Mouse (Mus musculus) stomach, postnatal 0 days (tissue): ENCODE measurements around the gene Mep1a. TPM values are rescaled to one million over a fixed set of nuclear protein-coding genes. Genes with fewer than 3 reads are reported as not detected.

Experiments
- ATAC-seq: fragments of 200-750 bp; cut with Nextera tagmentation; 2 replicates; pipeline ENCODE4 v1.8.0; 2017; ENCODE audit not compliant: low FRiP score, low TSS enrichment
- DNase-seq: peaks from one replicate; pipeline ENCODE4 v3.0.0-alpha.2; 2016; ENCODE audit warnings: low spot score
- H3K27ac ChIP-seq: fragments of 300-500 bp; sonication (generic); replicated peaks from 2 replicates; pipeline ENCODE4 v1.5.1; 2014; ENCODE audit warnings: mild to moderate bottlenecking, control low read depth
- H3K27me3 ChIP-seq: fragments of 300-500 bp; sonication (generic); 2 replicates; pipeline ENCODE4 v1.6.1; 2014; ENCODE audit warnings: low read length; ENCODE audit not compliant: control insufficient read depth, insufficient read depth
- H3K36me3 ChIP-seq: fragments of 300-500 bp; sonication (generic); 2 replicates; pipeline ENCODE4 v1.6.1; 2014; ENCODE audit warnings: low read length, mixed read lengths; ENCODE audit not compliant: control insufficient read depth, insufficient read depth
- H3K4me1 ChIP-seq: fragments of 300-500 bp; sonication (generic); replicated peaks from 2 replicates; pipeline ENCODE4 v1.6.1; 2014; ENCODE audit warnings: antibody characterized with exemption; ENCODE audit not compliant: control insufficient read depth, insufficient read depth
- H3K4me2 ChIP-seq: fragments of 300-500 bp; sonication (generic); replicated peaks from 2 replicates; pipeline ENCODE4 v1.6.1; 2014; ENCODE audit warnings: low read depth, mild to moderate bottlenecking, control low read depth, moderate library complexity
- H3K4me3 ChIP-seq: fragments of 300-500 bp; sonication (generic); 2 replicates; pipeline ENCODE4 v1.5.1; 2014; ENCODE audit warnings: low read depth, low read length, control low read depth
- H3K9ac ChIP-seq: fragments of 300-500 bp; sonication (generic); 2 replicates; pipeline ENCODE4 v1.6.1; 2014; ENCODE audit warnings: mild to moderate bottlenecking, low read length, control low read depth, mixed read lengths
- H3K9me3 ChIP-seq: fragments of 300-500 bp; sonication (generic); 2 replicates; pipeline ENCODE4 v1.6.1; 2016; ENCODE audit warnings: low read length; ENCODE audit not compliant: control insufficient read depth
- CTCF ChIP-seq: IDR thresholded peaks from 2 replicates; pipeline ENCODE4 v1.5.1; 2016; ENCODE audit warnings: antibody characterized with exemption, low read depth, mild to moderate bottlenecking, moderate library complexity
- EP300 ChIP-seq: optimal IDR thresholded peaks from 2 replicates; pipeline ENCODE3; 2016; ENCODE audit warnings: antibody characterized with exemption
- WGBS: fragments of 180-500 bp; shearing (Covaris S2); extraction: QIAGEN DNeasy Blood & Tissue Kit; methylation state at CpG from one replicate; pipeline ENCODE4 v1.1.7; 2014; 5-methylcytosine and 5-hydroxymethylcytosine counted together
- polyA plus RNA-seq: library from polyadenylated mRNA; unstranded; fragments of >200 nt; fragmentation: Nextera tagmentation; extraction: Ambion mirVana; gene quantifications from 2 replicates; pipeline ENCODE4 v1.2.1, GENCODE M21; 2015

Gene Mep1a
- polyA plus RNA-seq, 1 experiment from 2014 or later, result 0.04 TPM

DNA sequence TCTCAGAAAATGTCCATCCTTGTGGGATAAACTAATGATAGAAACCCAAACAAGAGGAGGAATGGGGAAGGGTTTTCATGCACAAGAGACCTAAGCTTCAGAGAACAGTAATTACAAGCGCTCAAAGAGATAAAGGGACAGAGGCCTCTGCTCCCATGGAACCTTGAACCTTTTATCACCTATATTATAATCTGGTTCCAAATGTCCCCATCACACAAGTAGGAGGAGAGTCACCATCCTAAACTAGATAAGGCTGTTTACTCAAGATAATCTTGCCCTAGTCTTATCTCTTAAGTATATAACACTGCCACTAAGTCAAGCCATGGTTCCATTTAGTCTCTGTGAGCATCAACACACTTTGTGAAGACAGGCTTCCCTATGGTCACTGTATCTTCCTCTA, 51.4 kb downstream of the Mep1a start:
- TF ChIP-seq EP300, result no peak
- TF ChIP-seq CTCF, result no peak
- H3K4me2 ChIP-seq, result no peak overlapping the region
- no peaks in the 10 kb centered on the region for H3K9me3 ChIP-seq
- no peaks in the 10 kb centered on the region for H3K27me3 ChIP-seq
- H3K4me3 ChIP-seq, result no peak overlapping the region
- no peaks in the 10 kb centered on the region for H3K4me1 ChIP-seq
- H3K9ac ChIP-seq, result no peak overlapping the region
- H3K27ac ChIP-seq, result no peak overlapping the region
- H3K36me3 ChIP-seq, result no peaks in the 10 kb centered on the region
- DNase-seq, result no peak
- no peak for ATAC-seq
- 58% methylated on average over 1 of the region's 1 CpGs for WGBS

DNA sequence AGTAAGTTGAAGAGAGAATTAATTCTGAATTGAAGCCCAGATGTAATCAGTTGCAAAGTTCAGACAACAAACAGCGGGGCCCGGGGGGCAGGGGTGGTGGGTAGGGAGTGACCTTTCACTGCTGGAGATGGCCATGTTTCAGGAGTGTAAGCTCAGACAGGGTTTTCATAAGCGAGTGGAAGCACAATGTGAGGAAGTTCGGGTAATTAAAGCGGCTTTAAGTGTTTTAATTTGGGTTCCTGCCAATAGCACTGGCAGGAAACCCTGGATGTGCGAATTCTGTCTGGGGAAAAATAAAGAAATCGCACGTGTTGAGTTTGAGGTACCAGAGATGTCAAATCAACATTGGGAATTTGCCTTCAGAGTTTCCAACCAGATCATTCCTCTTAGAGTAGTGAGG, 68.1 kb downstream of the Mep1a start:
- no peak for DNase-seq
- 74% methylated on average over 8 of the region's 8 CpGs for WGBS
- Histone ChIP-seq H3K4me2 (no peak overlapping the region), H3K9ac (no peak overlapping the region), H3K27ac (no peak overlapping the region), H3K4me3 (no peak overlapping the region), H3K27me3 (no peaks in the 10 kb centered on the region), H3K36me3 (no peaks in the 10 kb centered on the region), H3K9me3 (no peaks in the 10 kb centered on the region), H3K4me1 (no peaks in the 10 kb centered on the region)
- ATAC-seq, result no peak
- TF ChIP-seq EP300, result no peak
- no peak for TF ChIP-seq CTCF

- Histone ChIP-seq H3K4me2 (no peak overlapping the region), H3K36me3 (no peaks in the 10 kb centered on the region), H3K4me1 (no peaks in the 10 kb centered on the region), H3K9me3 (no peaks in the 10 kb centered on the region), H3K27me3 (no peaks in the 10 kb centered on the region), H3K9ac (no peak overlapping the region), H3K4me3 (no peak overlapping the region), H3K27ac (no peak overlapping the region)
- no peak for DNase-seq
- no peak for ATAC-seq
- TF ChIP-seq CTCF (no peak), EP300 (no peak)
- WGBS, result 47% methylated on average over 5 of the region's 5 CpGs
These were observed 70.9 kb downstream of the Mep1a start for GRCm38 (mm10) chr17:43431692-43432091.

Other genes starting within 250 kb of the Mep1a start
- gene Adgrf1, start 232.5 kb downstream of the Mep1a start, polyA plus RNA-seq, result 0.17 and 0.29 TPM in 2 replicates
- gene Adgrf5, start 142.4 kb downstream of the Mep1a start, polyA plus RNA-seq, result 3.2 and 3.6 TPM in 2 replicates
- gene Ankrd66, start 40.8 kb upstream of the Mep1a start, polyA plus RNA-seq, result not detected in 2 replicates
- 9.1 and 9.6 TPM in 2 replicates for gene Pla2g7, start 65.3 kb upstream of the Mep1a start, polyA plus RNA-seq
- gene Tdrd6, start 127.5 kb upstream of the Mep1a start, polyA plus RNA-seq, result 0.08 TPM in 1 of 2 replicates, not detected in the other
- 5.9 and 7.5 TPM in 2 replicates for gene Slc25a27, start 164.4 kb upstream of the Mep1a start, polyA plus RNA-seq
- 14.0 and 14.4 TPM in 2 replicates for gene Cyp39a1, start 164.6 kb upstream of the Mep1a start, polyA plus RNA-seq